Mouse (Mus musculus) liver, embryonic 14.5 days (tissue): ENCODE results near the gene Gng7. TPM values are rescaled to one million over a fixed set of nuclear protein-coding genes. Genes with fewer than 3 reads are reported as not detected.

Source experiments
- ATAC-seq: fragments of 200-750 bp; cut with Nextera tagmentation; 2 replicates; pipeline ENCODE4 v1.8.0; 2017; ENCODE audit warnings: moderate number of reproducible peaks, mild to moderate bottlenecking, moderate library complexity; ENCODE audit not compliant: insufficient read depth
- DNase-seq, 3 experiments: peaks; one replicate each; pipeline ENCODE4 v3.0.0-alpha.2; 2012 to 2013; ENCODE audit warnings: low read depth in 3 of 3, low spot score in 3 of 3
- H3K27ac ChIP-seq: fragments of 300-500 bp; sonication (generic); 2 replicates; pipeline ENCODE4 v1.5.1; 2014; ENCODE audit warnings: moderate library complexity, mild to moderate bottlenecking, control low read depth, inconsistent platforms
- H3K27me3 ChIP-seq: fragments of 300-500 bp; sonication (generic); 2 replicates; pipeline ENCODE4 v1.6.1; 2014; ENCODE audit warnings: mild to moderate bottlenecking, low read length, moderate library complexity; ENCODE audit not compliant: control insufficient read depth, insufficient read depth
- H3K36me3 ChIP-seq: fragments of 300-500 bp; sonication (generic); replicated peaks from 2 replicates; pipeline ENCODE4 v1.6.1; 2014; ENCODE audit warnings: low read depth; ENCODE audit not compliant: control insufficient read depth, insufficient read depth
- H3K4me1 ChIP-seq, 2 experiments: fragments of 200-500 bp in 1 of 2; fragments of 300-500 bp in 1 of 2; sonication (generic) in 1 of 2; replicated peaks; 2 replicates each; pipeline ENCODE4 v1.6.1; 2012 to 2014; ENCODE audit warnings: antibody characterized with exemption in 1 of 2, inconsistent platforms in 1 of 2, low read length in 1 of 2; ENCODE audit not compliant: control insufficient read depth in 2 of 2, insufficient read depth in 2 of 2
- H3K4me2 ChIP-seq: fragments of 300-500 bp; sonication (generic); 2 replicates; pipeline ENCODE4 v1.6.1; 2014; ENCODE audit warnings: low read depth, mild to moderate bottlenecking, control low read depth, moderate library complexity
- H3K4me3 ChIP-seq, 2 experiments: fragments of 200-500 bp in 1 of 2; fragments of 300-500 bp in 1 of 2; sonication (generic) in 1 of 2; 2 replicates each; pipeline ENCODE4 v1.5.1; 2012 to 2014; ENCODE audit warnings: low read depth in 2 of 2, low read length in 2 of 2, mild to moderate bottlenecking in 2 of 2, control low read depth in 1 of 2, inconsistent platforms in 1 of 2, moderate library complexity in 1 of 2; ENCODE audit not compliant: insufficient read depth in 1 of 2
- H3K9ac ChIP-seq: fragments of 300-500 bp; sonication (generic); replicated peaks from 2 replicates; pipeline ENCODE4 v1.6.1; 2014; ENCODE audit warnings: mild to moderate bottlenecking, control low read depth, moderate library complexity
- H3K9me3 ChIP-seq: fragments of 300-500 bp; sonication (generic); 2 replicates; pipeline ENCODE4 v1.6.1; 2016; ENCODE audit warnings: low read length, mixed read lengths; ENCODE audit not compliant: control insufficient read depth
- CTCF ChIP-seq: IDR thresholded peaks from 2 replicates; pipeline ENCODE4 v1.5.1; 2016; ENCODE audit warnings: antibody characterized with exemption, low read depth, control low read depth
- EP300 ChIP-seq: IDR thresholded peaks from 2 replicates; pipeline ENCODE4 v1.6.1; 2016; ENCODE audit warnings: antibody characterized with exemption, low read depth
- WGBS: fragments of 180-500 bp; shearing (Covaris S2); extraction: QIAGEN DNeasy Blood & Tissue Kit; methylation state at CpG from one replicate; pipeline ENCODE4 v1.1.7; 2014; ENCODE audit not compliant: insufficient replicate concordance; 5-methylcytosine and 5-hydroxymethylcytosine counted together
- polyA plus RNA-seq, 2 experiments: library from polyadenylated mRNA; depleted of rRNA in 1 of 2; stranded (reverse) in 1 of 2; unstranded in 1 of 2; fragments of >200 nt; fragmentation: Nextera tagmentation in 1 of 2; extraction: Ambion mirVana in 1 of 2; gene quantifications; 2 replicates each; pipeline versions ENCODE4 v1.2.1 to v1.2.3; 2012 to 2014

Gng7 gene
- polyA plus RNA-seq, 2 experiments, result 0.23 to 0.25 TPM

DNA sequence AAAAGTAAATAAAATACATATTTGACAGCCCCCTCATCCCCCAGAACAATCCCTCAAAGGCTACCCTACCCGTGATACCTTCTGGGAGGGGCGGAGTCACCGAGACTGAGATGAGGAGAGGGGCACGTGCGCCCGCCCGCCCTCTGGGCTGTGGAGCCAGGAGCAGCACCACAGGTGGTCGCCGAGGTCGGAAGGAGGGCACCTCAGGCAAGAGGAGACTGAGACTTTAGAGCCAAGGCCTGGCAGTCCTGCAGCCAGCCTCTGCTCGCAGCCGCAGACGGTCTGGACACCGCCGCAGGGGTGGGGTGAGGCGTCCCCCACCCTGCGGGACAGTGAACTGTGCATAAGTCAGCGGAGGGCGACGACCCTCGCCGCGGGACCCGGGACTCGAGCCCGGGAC, 83.0 kb downstream of the Gng7 start:
- 3% methylated on average over 26 of the region's 26 CpGs for WGBS
- no peak overlapping the region for H3K27ac ChIP-seq
- TF ChIP-seq CTCF (no peak), EP300 (no peak)
- no peaks in the 10 kb centered on the region for H3K9me3 ChIP-seq
- no peak overlapping the region for H3K9ac ChIP-seq
- H3K4me2 ChIP-seq, result peak overlapping the region; percentile 90
- peaks cover 65% of the 10 kb centered on the region for H3K27me3 ChIP-seq
- ATAC-seq, result no peak
- peaks cover 11 to 13% of the 10 kb centered on the region in 2 experiments for H3K4me1 ChIP-seq
- no peak for DNase-seq
- H3K4me3 ChIP-seq, result no peak overlapping the region; a peak in 1 of 4 replicates
- H3K36me3 ChIP-seq, result no peaks in the 10 kb centered on the region

DNA sequence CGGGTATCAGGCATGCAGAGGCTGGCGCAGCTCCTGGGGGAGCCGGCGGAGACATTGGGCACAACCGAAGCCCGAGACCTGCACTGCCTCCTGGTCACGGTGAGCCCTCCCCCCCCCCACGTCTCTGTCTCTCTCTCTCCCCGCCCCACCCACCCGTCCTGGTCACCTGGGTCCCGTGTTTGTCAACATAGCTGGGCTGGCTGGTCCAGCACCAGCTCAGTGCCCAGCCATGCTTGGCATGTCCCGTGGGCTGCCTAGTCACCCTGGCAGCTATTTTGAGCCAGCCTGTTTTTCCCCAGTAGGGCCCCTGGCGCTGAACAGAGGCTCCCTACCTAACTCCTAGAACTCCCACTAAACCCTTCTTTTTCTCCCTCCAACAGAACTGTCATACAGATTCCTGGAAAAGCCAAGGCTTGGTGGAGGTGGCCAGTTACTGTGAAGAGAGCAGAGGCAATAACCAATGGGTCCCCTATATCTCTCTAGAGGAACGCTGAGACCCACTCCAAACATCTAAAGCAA, 83.5 kb downstream of the Gng7 start:
- no peak overlapping the region for H3K27ac ChIP-seq
- H3K36me3 ChIP-seq, result no peaks in the 10 kb centered on the region
- H3K27me3 ChIP-seq, result peaks cover 60% of the 10 kb centered on the region
- peak overlapping the region; percentile 90 for H3K4me2 ChIP-seq
- H3K4me3 ChIP-seq, result peak overlapping the region in 1 of 2 experiments; percentile 40; a peak in 2 of 4 replicates
- no peak overlapping the region for H3K9ac ChIP-seq
- whole genome bisulfite sequencing, result 9% methylated on average over 14 of the region's 14 CpGs
- ATAC-seq (no peak), DNase-seq (no peak)
- H3K4me1 ChIP-seq, result peaks cover 11 to 13% of the 10 kb centered on the region in 2 experiments
- H3K9me3 ChIP-seq, result no peaks in the 10 kb centered on the region
- TF ChIP-seq CTCF, result no peak
- no peak for TF ChIP-seq EP300

DNA sequence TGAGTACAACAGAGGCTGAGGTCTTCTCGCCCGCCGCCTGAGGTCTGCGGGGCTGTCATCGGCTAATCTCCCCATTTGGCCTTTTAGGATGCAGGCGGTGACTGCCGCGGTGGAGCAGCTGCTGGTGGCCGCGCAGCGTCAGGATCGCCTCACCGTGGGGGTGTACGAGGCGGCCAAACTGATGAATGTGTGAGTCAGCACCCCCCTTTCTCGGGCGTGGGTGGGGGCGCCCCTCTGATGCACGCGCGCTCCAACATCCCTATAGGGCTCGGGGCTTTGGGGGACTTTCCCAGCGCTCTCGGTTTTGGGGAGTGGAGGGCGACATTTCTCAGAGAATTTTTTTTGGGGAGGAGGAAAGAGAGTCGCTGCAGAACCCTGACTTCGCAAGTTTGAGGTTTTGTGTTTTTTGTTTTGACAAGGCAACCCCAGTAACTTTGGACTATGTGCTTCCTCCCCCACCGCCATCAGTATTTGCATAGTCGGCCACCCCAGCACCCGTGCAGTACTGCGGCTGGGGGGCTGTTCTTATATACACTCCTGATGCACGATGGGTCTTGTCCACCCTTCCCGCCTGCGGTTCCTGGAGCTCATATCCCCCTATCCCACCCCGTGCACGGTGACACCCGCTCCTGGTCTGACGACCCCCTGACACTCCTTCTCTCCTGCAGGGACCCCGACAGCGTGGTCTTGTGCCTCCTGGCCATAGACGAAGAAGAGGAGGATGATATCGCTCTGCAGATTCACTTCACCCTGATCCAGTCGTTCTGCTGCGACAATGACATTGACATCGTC, 84.2 kb downstream of the Gng7 start:
- Histone ChIP-seq H3K4me1 (peaks cover 11 to 13% of the 10 kb centered on the region in 2 experiments), H3K27ac (no peak overlapping the region), H3K4me2 (peak overlapping the region; percentile 90), H3K9ac (no peak overlapping the region), H3K9me3 (no peaks in the 10 kb centered on the region), H3K36me3 (no peaks in the 10 kb centered on the region), H3K27me3 (peaks cover 53% of the 10 kb centered on the region), H3K4me3 (peak overlapping the region; percentile 40 to 42)
- no peak for TF ChIP-seq EP300
- TF ChIP-seq CTCF, result no peak
- 1% methylated on average over 45 of the region's 45 CpGs for WGBS
- DNase-seq (no peak), ATAC-seq (no peak)

DNA sequence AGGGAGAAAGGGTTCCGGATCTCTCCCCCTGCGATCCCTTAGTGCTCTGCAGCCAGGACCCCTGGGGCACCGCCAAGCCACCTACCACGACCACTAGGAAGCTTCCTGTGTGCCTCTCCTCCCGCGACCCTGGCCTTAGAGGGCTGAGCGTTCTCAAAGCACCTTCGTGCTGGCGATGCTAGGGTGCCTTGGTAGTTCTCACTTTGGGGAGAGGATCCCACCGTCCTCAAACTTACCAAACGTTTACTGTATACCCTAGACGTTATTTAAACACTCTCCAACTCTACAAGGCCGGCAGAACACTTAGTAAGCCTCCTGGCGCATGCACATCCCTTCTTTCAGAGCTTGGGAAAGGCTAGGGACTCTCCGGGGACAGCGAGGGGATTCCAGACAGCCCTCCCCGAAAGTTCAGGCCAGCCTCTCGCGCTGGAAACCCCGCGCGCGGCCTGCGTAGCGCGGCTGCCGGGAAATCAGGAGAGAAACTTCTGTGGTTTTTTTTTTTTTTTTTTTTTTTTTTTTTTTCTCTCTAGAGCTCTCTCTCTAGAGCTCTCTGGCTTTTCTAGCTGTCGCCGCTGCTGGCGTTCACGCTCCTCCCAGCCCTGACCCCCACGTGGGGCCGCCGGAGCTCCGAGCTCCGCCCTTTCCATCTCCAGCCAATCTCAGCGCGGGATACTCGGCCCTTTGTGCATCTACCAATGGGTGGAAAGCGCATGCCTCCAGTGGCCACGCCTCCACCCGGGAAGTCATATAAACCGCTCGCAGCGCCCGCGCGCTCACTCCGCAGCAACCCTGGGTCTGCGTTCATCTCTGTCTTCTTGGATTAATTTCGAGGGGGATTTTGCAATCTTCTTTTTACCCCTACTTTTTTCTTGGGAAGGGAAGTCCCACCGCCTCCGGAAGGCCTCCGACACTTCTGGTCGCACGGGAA, 85.2 kb downstream of the Gng7 start, which contains the start of gene Gadd45b:
Gene Gadd45b, plus strand, starts transcription at position 775 of the 928 bp plus-strand sequence.
- Histone ChIP-seq H3K36me3 (no peaks in the 10 kb centered on the region), H3K27me3 (peaks cover 46% of the 10 kb centered on the region), H3K27ac (no peak within 1 kb of the TSS), H3K9ac (peak within 1 kb of the TSS; percentile 34), H3K4me2 (peak within 1 kb of the TSS; percentile 90), H3K9me3 (no peaks in the 10 kb centered on the region), H3K4me1 (peaks cover 11 to 13% of the 10 kb centered on the region in 2 experiments), H3K4me3 (peak within 1 kb of the TSS; percentile 56 to 57)
- no peak for TF ChIP-seq CTCF
- no peak for TF ChIP-seq EP300
- peak; percentile 85 for ATAC-seq
- DNase-seq, result peak; percentile 94 to 95 (median 95)
- WGBS, result under 1% methylated on average over 56 of the region's 56 CpGs
